Mouse (Mus musculus) sigmoid colon, adult 10 weeks (tissue): ENCODE measurements around the gene Slc39a9. TPM values are rescaled to one million over a fixed set of nuclear protein-coding genes. Genes with fewer than 3 reads are reported as not detected.

Source experiments
- polyA plus RNA-seq: library from polyadenylated mRNA; stranded (reverse); fragments of 350-450 nt; fragmentation: Illumina TruSeq; extraction: RNeasy Lipid Tissue Mini Kit (QIAGEN cat#74804); gene quantifications from one replicate; pipeline ENCODE4 v1.2.3, GENCODE M21; 2014; ENCODE audit warnings: low read depth, low replicate concordance

Slc39a9 gene
- 118 TPM for polyA plus RNA-seq

GRCm38 (mm10) chr12:80643693-80644505 is at the start of gene Slc39a9, which contains the start of gene Erh:
TSS of gene Slc39a9 (plus strand) at chr12:80643883.
TSS of gene Erh (minus strand) at chr12:80644341.

GRCm38 (mm10) chr12:80692269-80692972 is 48.7 kb downstream of the Slc39a9 start, which contains the start of gene Plekhd1:
TSS of gene Plekhd1 (plus strand) at chr12:80692591.

Other genes starting within 250 kb of the Slc39a9 start
- 21.6 TPM for gene Dcaf5, start 207.3 kb upstream of the Slc39a9 start, polyA plus RNA-seq
- gene Exd2, start 180.8 kb upstream of the Slc39a9 start, polyA plus RNA-seq, result 33.9 TPM
- 0.73 TPM for gene Galnt16, start 125.6 kb upstream of the Slc39a9 start, polyA plus RNA-seq
- 38.6 TPM for gene Erh, start 458 bp downstream of the Slc39a9 start, polyA plus RNA-seq
- gene Plekhd1, start 48.7 kb downstream of the Slc39a9 start, polyA plus RNA-seq, result 1.4 TPM
- gene Ccdc177, start 116.8 kb downstream of the Slc39a9 start, polyA plus RNA-seq, result 0.41 TPM
- 71.7 TPM for gene Susd6, start 146.6 kb downstream of the Slc39a9 start, polyA plus RNA-seq